Comparison of ENCODE assay signal across 7 mouse cellular contexts in genomic region chr2:31130815-31131299, GRCm38 (mm10). TPM values are rescaled to one million over a fixed set of nuclear protein-coding genes. Genes with fewer than 3 reads are reported as not detected.
A peak's percentile ranks its signal among the peaks of the same experiment; 100 is the strongest.
DNase-seq lines count a peak whose midpoint lies in the region; ATAC-seq lines count a peak whose summit lies in the region.

No protein-coding gene starts in this region.

- WGBS in lung, embryonic 15.5 days: 58% methylated on average over 8 of the region's 8 CpGs
- WGBS in embryonic facial prominence, embryonic 10.5 days: 70% methylated on average over 8 of the region's 8 CpGs
- 28% methylated on average over 8 of the region's 8 CpGs for WGBS in liver, embryonic 13.5 days (ENCODE audit: insufficient replicate concordance)

- H3K27me3 ChIP-seq in lung, embryonic 15.5 days: no peaks in the 10 kb centered on the region
- H3K27me3 ChIP-seq in embryonic facial prominence, embryonic 10.5 days (replicated peaks; ENCODE audit: low read depth, poor library complexity, severe bottlenecking): no peaks in the 10 kb centered on the region
- H3K27me3 ChIP-seq in liver, embryonic 13.5 days: no peaks in the 10 kb centered on the region

- H3K27ac ChIP-seq in lung, embryonic 15.5 days: 0 out of 2 replicates have a peak overlapping the region, but pooled peaks have one; percentile 39
- peak overlapping the region; percentile 48 for H3K27ac ChIP-seq in embryonic facial prominence, embryonic 10.5 days (replicated peaks)
- H3K27ac ChIP-seq in liver, embryonic 13.5 days: peak overlapping the region; percentile 51

- no peak for DNase-seq in lung, adult 18-20 months
- peak; percentile 21 for DNase-seq in embryonic facial prominence, embryonic 10.5 days (ENCODE audit: low spot score)
- no peak for DNase-seq in liver, embryonic 13.5 days
- DNase-seq in thymus, postnatal 25 days: peak; percentile 81
- DNase-seq in cerebellum, postnatal 36 days: no peak
- no peak for DNase-seq in ovary, adult 18-20 months (ENCODE audit: low spot score)

- H3K9ac ChIP-seq in lung, embryonic 15.5 days: no peak overlapping the region
- H3K9ac ChIP-seq in liver, embryonic 13.5 days: no peak overlapping the region

- no peak overlapping the region for H3K4me3 ChIP-seq in lung, embryonic 15.5 days
- H3K4me3 ChIP-seq in embryonic facial prominence, embryonic 10.5 days: no peak overlapping the region
- H3K4me3 ChIP-seq in liver, embryonic 13.5 days (replicated peaks): no peak overlapping the region

- H3K9me3 ChIP-seq in lung, embryonic 15.5 days: no peaks in the 10 kb centered on the region
- H3K9me3 ChIP-seq in embryonic facial prominence, embryonic 10.5 days: no peaks in the 10 kb centered on the region
- H3K9me3 ChIP-seq in liver, embryonic 13.5 days (replicated peaks): no peaks in the 10 kb centered on the region

- H3K4me1 ChIP-seq in lung, embryonic 15.5 days: peaks cover 52% of the 10 kb centered on the region
- H3K4me1 ChIP-seq in embryonic facial prominence, embryonic 10.5 days: peaks cover 47% of the 10 kb centered on the region
- peaks cover 89% of the 10 kb centered on the region for H3K4me1 ChIP-seq in liver, embryonic 13.5 days (replicated peaks)

- no peak for ATAC-seq in lung, embryonic 15.5 days (ENCODE audit: borderline replicate concordance, extremely low read depth, low FRiP score, low TSS enrichment)
- ATAC-seq in liver, embryonic 13.5 days (ENCODE audit: low read depth): no peak

- no peaks in the 10 kb centered on the region for H3K36me3 ChIP-seq in lung, embryonic 15.5 days
- H3K36me3 ChIP-seq in embryonic facial prominence, embryonic 10.5 days (replicated peaks): no peaks in the 10 kb centered on the region
- H3K36me3 ChIP-seq in liver, embryonic 13.5 days: no peaks in the 10 kb centered on the region

- no peak overlapping the region for H3K4me2 ChIP-seq in lung, embryonic 15.5 days
- peak overlapping the region; percentile 7 for H3K4me2 ChIP-seq in liver, embryonic 13.5 days

RNA-seq across cellular contexts. Expression of gene Fnbp1, which starts 11.0 kb away (rescaled TPM):
- 14.2 and 17.7 TPM in 2 replicates for polyA plus RNA-seq in lung, embryonic 15.5 days (2015; fragmentation: Nextera tagmentation; extraction: Ambion mirVana)
- polyA plus RNA-seq in embryonic facial prominence, embryonic 10.5 days (2016; fragmentation: Nextera tagmentation; extraction: Ambion mirVana): 15.7 and 17.0 TPM in 2 replicates
- 5.7 and 6.9 TPM in 2 replicates for polyA plus RNA-seq in liver, embryonic 13.5 days (2015; fragmentation: Nextera tagmentation; extraction: Ambion mirVana)

RNA-seq across cellular contexts. Expression of gene Gpr107, which starts 21.3 kb away (rescaled TPM):
- polyA plus RNA-seq in lung, embryonic 15.5 days (2015; fragmentation: Nextera tagmentation; extraction: Ambion mirVana): 32.3 and 33.3 TPM in 2 replicates
- 28.7 and 32.4 TPM in 2 replicates for polyA plus RNA-seq in embryonic facial prominence, embryonic 10.5 days (2016; fragmentation: Nextera tagmentation; extraction: Ambion mirVana)
- 11.8 and 14.1 TPM in 2 replicates for polyA plus RNA-seq in liver, embryonic 13.5 days (2015; fragmentation: Nextera tagmentation; extraction: Ambion mirVana)

Comparison
In these comparisons a context has a peak if more than half of its experiments do, and no peak if none do; other contexts are left out.
1. DNase-seq: peak in embryonic facial prominence, embryonic 10.5 days (single experiment) and thymus, postnatal 25 days (single experiment); none in lung, adult 18-20 months (0 of 2), liver, embryonic 13.5 days (single experiment), cerebellum, postnatal 36 days (0 of 2) and ovary, adult 18-20 months (single experiment).
2. Peak in every context shown above with its lines, with median percentiles within 50 percentile points of each other: H3K27ac ChIP-seq.